Mouse (Mus musculus) ovary, postnatal 36 days (tissue): ENCODE measurements around the gene Ccdc188.
A peak's percentile ranks its signal among the peaks of the same experiment; 100 is the strongest.

Experiments used
- DNase-seq: peaks from one replicate; pipeline ENCODE4 v3.0.0; 2022; ENCODE audit warnings: low spot score, mixed read lengths

Ccdc188 gene

DNA sequence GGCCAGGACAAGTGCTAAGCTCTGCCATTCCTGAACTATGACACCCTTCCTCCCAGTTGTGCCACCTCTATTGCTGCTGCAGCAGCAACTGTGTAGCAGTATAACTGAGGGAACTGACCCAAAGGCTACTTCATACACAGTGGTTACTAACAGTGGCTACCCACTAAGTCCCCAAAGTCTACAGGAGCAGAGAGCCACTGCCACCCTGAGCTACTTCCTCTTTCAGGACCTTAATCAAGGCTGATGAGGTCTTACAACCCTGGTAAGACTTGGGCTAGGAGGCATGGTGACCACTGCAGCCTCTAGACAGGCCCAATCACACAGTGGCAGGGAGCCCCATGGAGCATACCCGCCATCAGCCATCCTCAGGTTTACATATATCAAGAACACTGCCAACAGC, 15.6 kb upstream of the Ccdc188 start:
- DNase-seq: no peak

GRCm38 (mm10) chr16:18203430-18204091, 14.1 kb upstream of the Ccdc188 start:
- DNase-seq: no peak

- no peak for DNase-seq
Measured at GRCm38 (mm10) chr16:18210701-18211416, 6.8 kb upstream of the Ccdc188 start.

DNA sequence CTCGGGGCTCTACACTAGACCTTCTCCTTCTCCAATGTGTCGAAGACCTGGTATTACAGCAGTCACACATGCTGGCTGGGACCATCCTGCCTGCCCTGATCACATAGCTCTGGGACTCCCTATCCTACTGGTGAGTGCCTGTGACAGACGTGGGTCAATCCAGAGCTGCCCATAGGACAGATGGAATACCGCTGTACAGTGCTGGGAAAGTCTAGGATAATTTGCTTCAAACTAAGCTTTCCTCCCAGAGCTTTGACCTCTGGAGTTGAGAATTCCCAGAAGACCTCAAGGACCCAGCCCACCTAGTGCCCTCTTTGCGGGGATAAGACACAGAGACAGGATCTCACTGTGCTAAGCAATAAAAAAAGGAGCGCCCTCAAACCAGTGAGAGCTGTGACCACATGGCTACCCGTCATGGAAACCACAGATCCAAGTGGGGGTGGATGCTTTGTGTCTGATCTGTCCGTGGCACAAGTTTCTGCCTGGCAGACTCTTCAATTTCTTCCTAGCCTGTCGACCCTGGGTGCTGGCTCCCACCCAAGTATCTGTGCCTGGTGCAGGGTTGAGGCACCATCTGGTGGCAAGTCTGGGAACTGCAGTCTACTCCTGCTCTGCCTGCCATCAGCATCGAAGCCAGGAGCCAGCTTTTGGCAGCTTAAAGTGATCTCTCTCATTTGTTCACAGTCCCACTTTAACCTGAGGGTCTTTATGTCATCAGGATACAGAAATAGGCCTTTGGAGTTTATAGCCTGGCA, 6.1 kb upstream of the Ccdc188 start:
- DNase-seq: peak; percentile 86

GRCm38 (mm10) chr16:18213689-18214088, 4.0 kb upstream of the Ccdc188 start:
- no peak for DNase-seq

DNA sequence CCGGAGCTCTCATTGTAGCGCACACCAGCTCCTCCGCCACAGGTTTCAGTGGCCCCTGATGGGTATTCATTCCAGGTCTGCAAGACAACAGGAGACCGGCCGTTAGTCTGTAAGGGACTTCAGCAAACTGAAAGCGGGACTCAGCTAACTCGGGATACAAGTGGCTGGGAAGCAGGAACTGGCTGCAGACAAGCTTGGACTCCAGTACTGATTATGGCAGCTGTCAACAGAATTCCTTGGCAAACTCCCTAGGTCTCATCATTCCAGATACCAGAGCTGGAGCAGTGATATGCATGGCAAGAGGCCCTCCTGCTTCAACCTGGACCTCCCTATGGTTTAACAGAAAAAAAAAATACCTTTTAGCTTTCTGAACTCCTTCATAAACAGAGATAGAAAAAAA, 2.8 kb upstream of the Ccdc188 start:
- no peak for DNase-seq

DNA sequence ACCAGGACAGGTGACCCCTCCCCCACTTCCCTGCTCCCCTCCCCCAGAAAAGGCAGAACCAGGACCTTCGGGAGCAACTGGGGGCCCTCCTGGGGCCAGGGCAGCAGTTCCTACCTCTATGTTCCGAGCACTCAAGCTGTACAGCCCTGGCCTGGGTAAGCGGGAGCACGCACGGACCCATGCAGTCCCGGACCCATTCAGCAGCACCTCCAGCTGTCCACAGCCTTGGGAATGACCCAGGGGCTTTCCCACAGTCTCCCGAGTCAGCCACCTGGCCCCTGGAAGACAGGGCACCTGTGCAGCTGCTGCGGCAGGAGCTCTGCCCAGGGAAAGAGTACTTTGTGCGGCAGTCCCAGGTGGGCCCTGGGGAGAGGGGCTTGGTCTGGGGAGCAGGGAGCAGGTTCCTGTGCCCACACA, 909 bp downstream of the Ccdc188 start:
- no peak for DNase-seq

- DNase-seq: peak; percentile 43
Measured at GRCm38 (mm10) chr16:18220001-18220400, 2.3 kb downstream of the Ccdc188 start.

- no peak for DNase-seq
Measured at GRCm38 (mm10) chr16:18220856-18221542, 3.3 kb downstream of the Ccdc188 start.

DNA sequence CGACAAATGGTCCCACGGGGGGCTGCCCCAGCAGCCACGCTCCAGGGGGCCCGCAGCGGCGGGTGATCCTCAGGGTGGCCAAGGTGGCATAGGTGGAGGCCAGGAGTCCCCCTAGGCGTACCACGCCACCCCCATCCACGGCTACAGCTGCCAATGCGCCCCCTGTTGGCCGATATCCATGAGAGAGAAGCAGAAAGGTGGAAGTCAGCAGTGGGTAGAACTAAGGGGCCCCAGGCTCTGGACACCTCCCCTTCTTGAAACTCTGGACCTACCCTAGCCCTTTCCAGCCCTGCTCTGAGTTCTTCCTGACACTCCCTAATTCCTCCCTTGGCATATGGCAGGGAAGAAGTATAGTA, 3.8 kb downstream of the Ccdc188 start:
- DNase-seq: no peak

- DNase-seq: no peak
Measured at GRCm38 (mm10) chr16:18222188-18222587, 4.5 kb downstream of the Ccdc188 start.

GRCm38 (mm10) chr16:18227187-18227586, 9.5 kb downstream of the Ccdc188 start:
- no peak for DNase-seq

GRCm38 (mm10) chr16:18227897-18228422, 10.3 kb downstream of the Ccdc188 start:
- DNase-seq: no peak

DNA sequence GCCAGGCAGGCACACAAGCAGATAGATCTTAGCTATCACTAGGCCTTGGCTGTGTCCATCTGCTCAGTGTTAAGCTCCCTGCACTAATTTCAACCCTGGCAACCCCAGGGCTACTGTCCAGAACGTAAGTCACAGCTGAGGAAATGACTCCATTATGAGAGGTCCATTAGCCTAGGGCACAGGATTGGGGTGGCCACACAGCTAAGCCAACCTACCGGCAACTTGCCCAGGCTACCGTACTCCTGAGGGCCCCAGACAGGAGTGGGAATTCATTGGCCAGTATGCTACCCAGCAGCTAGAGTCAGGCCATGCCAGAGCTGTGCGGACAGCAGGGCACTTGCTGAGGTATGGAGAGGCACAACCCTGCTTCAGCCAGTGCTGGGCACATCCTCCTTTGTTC, 11.2 kb downstream of the Ccdc188 start:
- DNase-seq: no peak

- DNase-seq: peak; percentile 47
Measured at GRCm38 (mm10) chr16:18229622-18230021, 11.9 kb downstream of the Ccdc188 start.

- DNase-seq: no peak
Measured at GRCm38 (mm10) chr16:18230617-18231016, 12.9 kb downstream of the Ccdc188 start.

DNA sequence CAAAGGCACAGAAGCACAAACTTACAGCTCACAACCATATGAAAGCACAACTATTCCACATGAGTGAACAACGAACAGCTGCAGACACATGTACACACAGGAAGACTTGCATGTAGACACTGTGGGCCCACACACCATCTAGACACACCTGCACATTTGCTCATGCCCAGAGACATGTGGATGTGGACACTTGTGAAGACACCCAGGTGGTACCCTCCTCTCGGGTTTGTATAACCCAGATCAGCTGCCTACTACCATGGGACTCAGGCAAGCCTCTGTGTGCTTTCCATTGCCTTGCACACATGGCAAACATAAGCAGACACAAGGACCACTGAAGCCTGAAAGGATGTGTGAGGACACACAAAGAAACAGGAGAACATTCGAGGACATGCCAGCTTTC, 13.4 kb downstream of the Ccdc188 start:
- no peak for DNase-seq

- DNase-seq: no peak
Measured at GRCm38 (mm10) chr16:18231451-18231850, 13.8 kb downstream of the Ccdc188 start.

GRCm38 (mm10) chr16:18233451-18233850, 15.8 kb downstream of the Ccdc188 start:
- DNase-seq: no peak

GRCm38 (mm10) chr16:18233919-18234670, 16.4 kb downstream of the Ccdc188 start:
- DNase-seq: no peak

DNA sequence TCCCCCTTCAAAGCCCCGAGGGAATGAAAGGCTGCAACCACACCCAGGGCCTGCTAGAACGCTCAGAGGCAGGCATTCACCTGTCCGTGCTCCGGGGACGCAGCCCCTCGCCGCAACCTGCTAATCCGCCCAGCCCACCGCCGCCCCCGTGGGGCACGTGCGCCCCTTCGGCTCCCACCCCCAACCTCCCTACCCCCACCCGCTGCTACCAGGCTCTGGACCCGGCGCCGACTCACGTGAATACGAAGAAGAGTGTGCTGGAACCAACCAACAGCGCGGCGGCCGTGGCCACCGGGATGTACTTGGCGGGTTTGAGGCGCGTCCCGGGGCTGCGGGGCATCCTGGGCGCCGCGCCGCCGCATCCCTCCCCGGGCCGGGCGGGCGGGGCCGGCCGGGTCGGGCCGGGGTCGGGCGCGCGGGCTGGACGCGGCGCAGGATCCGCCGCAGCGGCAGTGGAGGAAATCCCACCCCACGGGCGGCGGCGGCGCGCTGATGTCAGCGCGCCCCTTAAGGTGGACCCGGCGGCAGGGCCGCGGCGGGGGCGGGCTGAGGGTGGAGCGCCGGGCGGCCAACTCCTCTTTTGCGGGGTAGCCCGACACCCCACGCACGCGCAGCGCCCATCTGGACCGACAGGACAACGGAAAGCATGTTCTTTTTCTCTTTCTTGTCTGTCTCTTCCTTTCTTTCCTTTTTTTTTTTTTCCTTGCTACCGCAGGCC, 17.2 kb downstream of the Ccdc188 start, which contains the start of gene Zdhhc8:
Gene Zdhhc8 (minus strand): TSS at position 466 of the 718 bp plus-strand sequence.
- peak; percentile 84 for DNase-seq
